Mouse (Mus musculus) MEL-GATA-1-ER (cell line): Measurements from ENCODE around the gene Tenm2.

Experiments used
- DNase-seq: peaks from one replicate; pipeline ENCODE4 v3.0.0-alpha.2; 2012; ENCODE audit warnings: low read depth; ENCODE audit errors: extremely low read depth

The Tenm2 gene

GRCm38 (mm10) chr11:36604272-36604671 is 631.5 kb downstream of the Tenm2 start:
- no peak for DNase-seq

- DNase-seq, result no peak
Observed at GRCm38 (mm10) chr11:36592471-36592870, 643.3 kb downstream of the Tenm2 start.

- DNase-seq, result no peak
Observed at GRCm38 (mm10) chr11:36566146-36566545, 669.6 kb downstream of the Tenm2 start.

GRCm38 (mm10) chr11:36562851-36563250 is 672.9 kb downstream of the Tenm2 start:
- DNase-seq, result no peak

GRCm38 (mm10) chr11:36560785-36561548 is 674.8 kb downstream of the Tenm2 start:
- DNase-seq, result no peak

GRCm38 (mm10) chr11:36557316-36557715 is 678.4 kb downstream of the Tenm2 start:
- DNase-seq, result no peak

- no peak for DNase-seq
Observed at GRCm38 (mm10) chr11:36553286-36553685, 682.5 kb downstream of the Tenm2 start.

- DNase-seq, result no peak
Observed at GRCm38 (mm10) chr11:36550649-36551048, 685.1 kb downstream of the Tenm2 start.

GRCm38 (mm10) chr11:36549398-36550139 is 686.2 kb downstream of the Tenm2 start:
- DNase-seq, result no peak

- DNase-seq, result no peak
Observed at GRCm38 (mm10) chr11:36548139-36548538, 687.6 kb downstream of the Tenm2 start.

GRCm38 (mm10) chr11:36538144-36538543 is 697.6 kb downstream of the Tenm2 start:
- DNase-seq, result no peak

- DNase-seq, result no peak
Observed at GRCm38 (mm10) chr11:36537573-36538133, 698.1 kb downstream of the Tenm2 start.

- no peak for DNase-seq
Observed at GRCm38 (mm10) chr11:36535591-36535990, 700.2 kb downstream of the Tenm2 start.

GRCm38 (mm10) chr11:36531614-36532013 is 704.1 kb downstream of the Tenm2 start:
- DNase-seq, result no peak

GRCm38 (mm10) chr11:36527509-36527908 is 708.3 kb downstream of the Tenm2 start:
- DNase-seq, result no peak

- DNase-seq, result peak; percentile 1
Observed at GRCm38 (mm10) chr11:36526381-36526780, 709.4 kb downstream of the Tenm2 start.

- no peak for DNase-seq
Observed at GRCm38 (mm10) chr11:36512468-36512867, 723.3 kb downstream of the Tenm2 start.

GRCm38 (mm10) chr11:36508312-36508711 is 727.5 kb downstream of the Tenm2 start:
- no peak for DNase-seq

- no peak for DNase-seq
Observed at GRCm38 (mm10) chr11:36494898-36495548, 740.7 kb downstream of the Tenm2 start.

GRCm38 (mm10) chr11:36492274-36492673 is 743.5 kb downstream of the Tenm2 start:
- no peak for DNase-seq

GRCm38 (mm10) chr11:36490085-36490484 is 745.7 kb downstream of the Tenm2 start:
- DNase-seq, result no peak

- DNase-seq, result no peak
Observed at GRCm38 (mm10) chr11:36488666-36489065, 747.1 kb downstream of the Tenm2 start.
